Mouse (Mus musculus): ENCODE data around the gene Ccdc82. TPM values are rescaled to one million over a fixed set of nuclear protein-coding genes. Genes with fewer than 3 reads are reported as not detected.

Gene Ccdc82
- total RNA-seq, 1 experiment, result 1.6 TPM

DNA sequence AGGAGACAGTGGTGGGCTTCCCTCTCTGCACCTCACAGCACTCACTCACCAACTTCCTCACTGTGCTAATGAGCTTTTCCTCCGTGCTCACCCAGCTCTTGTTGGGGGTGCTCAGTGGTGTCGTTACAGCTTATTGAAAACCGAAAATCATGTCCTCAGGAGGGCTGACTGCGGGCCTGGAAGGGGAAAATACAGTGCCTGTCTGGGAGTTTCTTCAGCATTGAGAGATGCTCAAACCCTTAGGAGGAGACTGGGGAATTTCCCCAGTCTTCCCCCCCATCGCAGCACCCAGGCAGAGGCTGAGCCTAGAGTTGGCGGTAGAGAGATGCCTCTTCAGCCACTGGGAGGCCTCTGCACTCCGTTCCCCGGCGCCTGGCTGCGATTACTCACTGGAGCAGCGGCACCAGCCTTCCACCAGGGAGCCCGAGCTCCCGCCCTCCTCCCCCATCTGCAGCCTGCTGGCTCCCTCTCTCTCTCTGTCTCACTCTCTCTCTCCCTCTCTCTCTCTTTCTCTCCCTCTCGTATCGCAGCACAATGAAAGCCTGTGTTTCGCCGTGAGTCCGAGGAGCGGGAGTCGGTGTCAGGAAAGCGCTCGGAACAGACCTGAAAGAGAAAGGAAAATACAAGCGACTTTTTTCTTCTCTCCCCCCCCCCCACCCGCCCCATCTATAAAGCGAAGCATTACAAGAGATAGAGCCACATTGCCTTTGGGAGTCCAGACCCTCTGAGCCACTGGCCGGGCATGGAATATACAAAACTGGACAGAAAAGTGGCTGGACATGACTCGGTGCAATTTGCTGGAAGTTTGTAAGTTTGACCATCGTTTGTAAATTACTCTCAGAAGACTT, 49.7 kb downstream of the Ccdc82 start:
- peaks cover 3 to 6% of the 10 kb centered on the region in 2 experiments; a peak in 2 of 4 replicates for H3K4me1 ChIP-seq (ENCODE audit: control insufficient read depth in 2 of 2, insufficient read depth in 2 of 2, low read length in 2 of 2, poor library complexity in 1 of 2)
- DNase-seq (ENCODE audit: low read depth, low spot score), result no peak
- no peaks in the 10 kb centered on the region for H3K36me3 ChIP-seq (ENCODE audit: control insufficient read depth, insufficient read depth, low read length, poor library complexity, severe bottlenecking)
- H3K4me3 ChIP-seq (ENCODE audit: insufficient read depth in 1 of 2, low read depth in 1 of 2, low read length in 2 of 2, poor library complexity in 1 of 2, severe bottlenecking in 1 of 2), result peak overlapping the region; percentile 26 to 55
- H3K9ac ChIP-seq (ENCODE audit: insufficient read depth, low read depth, low read length, poor library complexity, severe bottlenecking), result peak overlapping the region; percentile 34; the same call in 1 of the 2 replicates
- in situ Hi-C loops (cut with MboI; ENCODE audit: low sequenced_read_pairs in 2 of 2, unreplicated experiment in 2 of 2), result no loop called here
- no peaks in the 10 kb centered on the region for H3K9me3 ChIP-seq (ENCODE audit: control insufficient read depth, insufficient read depth, low read depth, low read length)
- TF ChIP-seq MAFK (IDR thresholded peaks at IDR 0.05; ENCODE audit: insufficient read depth, low read depth, low read length) (no peak), ZC3H11A (IDR thresholded peaks at IDR 0.05; ENCODE audit: borderline replicate concordance, low read depth, low read length) (peak; percentile 40; the same call in 1 of the 2 replicates), ZNF384 (IDR thresholded peaks at IDR 0.05; ENCODE audit: low read depth, low read length) (no peak), CHD2 (IDR thresholded peaks at IDR 0.05; ENCODE audit: low read depth, low read length) (no peak)
- H3K27ac ChIP-seq (ENCODE audit: insufficient read depth, low read depth, low read length, poor library complexity, severe bottlenecking), result no peak overlapping the region

DNA sequence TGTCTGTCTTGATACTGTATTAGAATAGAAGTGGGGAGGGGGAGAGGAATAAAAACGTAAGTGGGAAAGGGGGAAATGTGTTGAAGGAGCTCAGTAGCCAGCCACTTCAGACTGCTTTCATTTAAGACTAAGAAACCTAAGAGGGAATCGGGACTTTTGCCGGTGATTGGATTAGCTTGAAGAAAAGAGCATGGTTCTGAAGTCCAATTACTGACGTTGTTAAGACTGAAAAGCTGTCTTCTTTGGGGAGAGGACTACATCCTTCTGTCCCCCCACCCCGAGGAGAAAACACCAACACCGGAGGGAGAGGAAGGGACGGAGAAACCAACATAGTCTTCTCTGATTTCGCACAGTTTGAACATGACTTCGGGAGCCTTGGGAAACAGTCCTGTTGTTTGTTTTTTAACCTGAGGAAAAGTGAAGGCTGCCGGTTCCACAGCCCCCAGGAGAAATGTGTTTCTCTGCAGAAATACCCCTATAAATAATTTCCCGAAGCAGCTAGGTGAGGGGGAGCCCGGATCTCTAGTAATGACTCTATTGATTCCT, 50.4 kb downstream of the Ccdc82 start:
- H3K27ac ChIP-seq (ENCODE audit: insufficient read depth, low read depth, low read length, poor library complexity, severe bottlenecking), result no peak overlapping the region
- H3K9ac ChIP-seq (ENCODE audit: insufficient read depth, low read depth, low read length, poor library complexity, severe bottlenecking), result no peak overlapping the region

GRCm38 (mm10) chr9:13297668-13298512, 51.1 kb downstream of the Ccdc82 start, which contains the start of gene Maml2:
TSS of gene Maml2 (plus strand) at chr9:13297957.
- Histone ChIP-seq H3K9me3 (ENCODE audit: control insufficient read depth, insufficient read depth, low read depth, low read length) (no peaks in the 10 kb centered on the region), H3K4me3 (ENCODE audit: insufficient read depth in 1 of 2, low read depth in 1 of 2, low read length in 2 of 2, poor library complexity in 1 of 2, severe bottlenecking in 1 of 2) (peak within 1 kb of the TSS; percentile 40 to 44; a peak in 3 of 4 replicates), H3K27ac (ENCODE audit: insufficient read depth, low read depth, low read length, poor library complexity, severe bottlenecking) (no peak within 1 kb of the TSS), H3K9ac (ENCODE audit: insufficient read depth, low read depth, low read length, poor library complexity, severe bottlenecking) (no peak within 1 kb of the TSS), H3K36me3 (ENCODE audit: control insufficient read depth, insufficient read depth, low read length, poor library complexity, severe bottlenecking) (no peaks in the 10 kb centered on the region), H3K4me1 (ENCODE audit: control insufficient read depth in 2 of 2, insufficient read depth in 2 of 2, low read length in 2 of 2, poor library complexity in 1 of 2) (peaks cover 3 to 6% of the 10 kb centered on the region in 2 experiments; a peak in 2 of 4 replicates)
- in situ Hi-C loops (cut with MboI; ENCODE audit: low sequenced_read_pairs in 2 of 2, unreplicated experiment in 2 of 2), result no loop called here
- peak; percentile 37 for DNase-seq (ENCODE audit: low read depth, low spot score)
- TF ChIP-seq ZNF384 (IDR thresholded peaks at IDR 0.05; ENCODE audit: low read depth, low read length) (no peak), ZC3H11A (IDR thresholded peaks at IDR 0.05; ENCODE audit: borderline replicate concordance, low read depth, low read length) (no peak), HCFC1 (IDR thresholded peaks at IDR 0.05; ENCODE audit: borderline replicate concordance, insufficient read depth, low read length) (no peak), MAFK (IDR thresholded peaks at IDR 0.05; ENCODE audit: insufficient read depth, low read depth, low read length) (no peak)

More for the DNA sequence above, 50.4 kb downstream of the Ccdc82 start:
- in situ Hi-C loops (cut with MboI; ENCODE audit: low sequenced_read_pairs in 2 of 2, unreplicated experiment in 2 of 2), result no loop called here
- Histone ChIP-seq H3K4me1 (ENCODE audit: control insufficient read depth in 2 of 2, insufficient read depth in 2 of 2, low read length in 2 of 2, poor library complexity in 1 of 2) (peaks cover 3 to 6% of the 10 kb centered on the region in 2 experiments; a peak in 2 of 4 replicates), H3K9me3 (ENCODE audit: control insufficient read depth, insufficient read depth, low read depth, low read length) (no peaks in the 10 kb centered on the region), H3K36me3 (ENCODE audit: control insufficient read depth, insufficient read depth, low read length, poor library complexity, severe bottlenecking) (no peaks in the 10 kb centered on the region), H3K4me3 (ENCODE audit: insufficient read depth in 1 of 2, low read depth in 1 of 2, low read length in 2 of 2, poor library complexity in 1 of 2, severe bottlenecking in 1 of 2) (peak overlapping the region in 1 of 2 experiments; percentile 40; a peak in 1 of 4 replicates)
- no peak for DNase-seq (ENCODE audit: low read depth, low spot score)
- TF ChIP-seq CHD2 (IDR thresholded peaks at IDR 0.05; ENCODE audit: low read depth, low read length) (no peak), ZC3H11A (IDR thresholded peaks at IDR 0.05; ENCODE audit: borderline replicate concordance, low read depth, low read length) (no peak), MAFK (IDR thresholded peaks at IDR 0.05; ENCODE audit: insufficient read depth, low read depth, low read length) (no peak), ZNF384 (IDR thresholded peaks at IDR 0.05; ENCODE audit: low read depth, low read length) (no peak), HCFC1 (IDR thresholded peaks at IDR 0.05; ENCODE audit: borderline replicate concordance, insufficient read depth, low read length) (no peak)

DNA sequence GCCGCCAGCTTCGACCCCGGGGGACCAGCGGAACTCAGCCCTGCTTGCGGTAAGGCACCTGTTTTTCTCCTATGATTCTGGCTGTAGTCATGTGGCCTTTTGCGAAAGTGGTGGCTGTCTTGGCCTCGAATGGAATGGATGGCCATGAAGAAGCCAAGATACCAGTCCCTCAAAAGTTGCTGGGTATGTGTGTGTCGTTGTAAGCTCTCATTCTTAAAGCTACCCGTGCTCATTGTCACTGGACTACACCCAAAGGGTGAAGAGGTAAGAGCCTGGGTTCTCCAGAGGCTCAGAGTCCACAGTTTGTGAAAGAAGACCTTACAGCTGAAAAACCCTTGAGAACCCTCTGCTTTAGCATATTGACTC, 51.7 kb downstream of the Ccdc82 start:
- in situ Hi-C loops (cut with MboI; ENCODE audit: low sequenced_read_pairs in 2 of 2, unreplicated experiment in 2 of 2), result no loop called here
- H3K9ac ChIP-seq (ENCODE audit: insufficient read depth, low read depth, low read length, poor library complexity, severe bottlenecking), result no peak overlapping the region
- H3K27ac ChIP-seq (ENCODE audit: insufficient read depth, low read depth, low read length, poor library complexity, severe bottlenecking), result no peak overlapping the region
- DNase-seq (ENCODE audit: low read depth, low spot score), result no peak
- peaks cover 3 to 6% of the 10 kb centered on the region in 2 experiments; a peak in 2 of 4 replicates for H3K4me1 ChIP-seq (ENCODE audit: control insufficient read depth in 2 of 2, insufficient read depth in 2 of 2, low read length in 2 of 2, poor library complexity in 1 of 2)
- no peaks in the 10 kb centered on the region for H3K36me3 ChIP-seq (ENCODE audit: control insufficient read depth, insufficient read depth, low read length, poor library complexity, severe bottlenecking)
- no peak for TF ChIP-seq ZC3H11A (IDR thresholded peaks at IDR 0.05; ENCODE audit: borderline replicate concordance, low read depth, low read length)
- TF ChIP-seq MAFK (IDR thresholded peaks at IDR 0.05; ENCODE audit: insufficient read depth, low read depth, low read length), result no peak
- no peak for TF ChIP-seq ZNF384 (IDR thresholded peaks at IDR 0.05; ENCODE audit: low read depth, low read length)
- TF ChIP-seq CHD2 (IDR thresholded peaks at IDR 0.05; ENCODE audit: low read depth, low read length), result no peak
- no peak for TF ChIP-seq HCFC1 (IDR thresholded peaks at IDR 0.05; ENCODE audit: borderline replicate concordance, insufficient read depth, low read length)
- H3K9me3 ChIP-seq (ENCODE audit: control insufficient read depth, insufficient read depth, low read depth, low read length), result no peaks in the 10 kb centered on the region
- H3K4me3 ChIP-seq (ENCODE audit: insufficient read depth in 1 of 2, low read depth in 1 of 2, low read length in 2 of 2, poor library complexity in 1 of 2, severe bottlenecking in 1 of 2), result peak overlapping the region; percentile 40 to 44; a peak in 2 of 4 replicates

Data from ES-E14 (cell line).